Mouse (Mus musculus) intestine, embryonic 15.5 days (tissue): ENCODE measurements around the gene Slfn9. TPM values are rescaled to one million over a fixed set of nuclear protein-coding genes. Genes with fewer than 3 reads are reported as not detected.
"Not testable (repeated sequence)": the region's sequence is repeated elsewhere in the genome, so short reads cannot be mapped to it uniquely, and the experiment has no call there.

ENCODE experiments used
- ATAC-seq: fragments of 200-750 bp; cut with Nextera tagmentation; 2 replicates; pipeline ENCODE4 v1.8.0; 2017; ENCODE audit warnings: moderate TSS enrichment, moderate library complexity
- H3K27ac ChIP-seq: fragments of 300-500 bp; sonication (generic); 2 replicates; pipeline ENCODE4 v1.5.1; 2015; ENCODE audit warnings: mild to moderate bottlenecking, inconsistent platforms
- H3K27me3 ChIP-seq: fragments of 300-500 bp; sonication (generic); replicated peaks from 2 replicates; pipeline ENCODE4 v1.6.1; 2015; ENCODE audit warnings: inconsistent platforms
- H3K36me3 ChIP-seq: fragments of 300-500 bp; sonication (generic); 2 replicates; pipeline ENCODE4 v1.6.1; 2015; ENCODE audit warnings: inconsistent platforms
- H3K4me1 ChIP-seq: fragments of 300-500 bp; sonication (generic); replicated peaks from 2 replicates; pipeline ENCODE4 v1.6.1; 2015; ENCODE audit warnings: inconsistent platforms
- H3K4me2 ChIP-seq: fragments of 300-500 bp; sonication (generic); replicated peaks from 2 replicates; pipeline ENCODE4 v1.6.1; 2015; ENCODE audit warnings: mild to moderate bottlenecking, inconsistent platforms
- H3K4me3 ChIP-seq: fragments of 300-500 bp; sonication (generic); replicated peaks from 2 replicates; pipeline ENCODE4 v1.5.1; 2015; ENCODE audit warnings: inconsistent platforms
- H3K9ac ChIP-seq: fragments of 300-500 bp; sonication (generic); 2 replicates; pipeline ENCODE4 v1.6.1; 2015; ENCODE audit warnings: inconsistent platforms
- H3K9me3 ChIP-seq: fragments of 300-500 bp; sonication (generic); 2 replicates; pipeline ENCODE4 v1.6.1; 2016; ENCODE audit warnings: inconsistent platforms
- WGBS: fragments of 180-500 bp; shearing (Covaris S2); methylation state at CpG from one replicate; pipeline ENCODE4 v1.1.7; 2015; 5-methylcytosine and 5-hydroxymethylcytosine counted together
- polyA plus RNA-seq: library from polyadenylated mRNA; unstranded; fragments of >200 nt; fragmentation: Nextera tagmentation; extraction: Ambion mirVana; gene quantifications from 2 replicates; pipeline ENCODE4 v1.2.1, GENCODE M21; 2015

Slfn9 gene
- polyA plus RNA-seq, 1 experiment from 2014 or later = 19.6 TPM

DNA sequence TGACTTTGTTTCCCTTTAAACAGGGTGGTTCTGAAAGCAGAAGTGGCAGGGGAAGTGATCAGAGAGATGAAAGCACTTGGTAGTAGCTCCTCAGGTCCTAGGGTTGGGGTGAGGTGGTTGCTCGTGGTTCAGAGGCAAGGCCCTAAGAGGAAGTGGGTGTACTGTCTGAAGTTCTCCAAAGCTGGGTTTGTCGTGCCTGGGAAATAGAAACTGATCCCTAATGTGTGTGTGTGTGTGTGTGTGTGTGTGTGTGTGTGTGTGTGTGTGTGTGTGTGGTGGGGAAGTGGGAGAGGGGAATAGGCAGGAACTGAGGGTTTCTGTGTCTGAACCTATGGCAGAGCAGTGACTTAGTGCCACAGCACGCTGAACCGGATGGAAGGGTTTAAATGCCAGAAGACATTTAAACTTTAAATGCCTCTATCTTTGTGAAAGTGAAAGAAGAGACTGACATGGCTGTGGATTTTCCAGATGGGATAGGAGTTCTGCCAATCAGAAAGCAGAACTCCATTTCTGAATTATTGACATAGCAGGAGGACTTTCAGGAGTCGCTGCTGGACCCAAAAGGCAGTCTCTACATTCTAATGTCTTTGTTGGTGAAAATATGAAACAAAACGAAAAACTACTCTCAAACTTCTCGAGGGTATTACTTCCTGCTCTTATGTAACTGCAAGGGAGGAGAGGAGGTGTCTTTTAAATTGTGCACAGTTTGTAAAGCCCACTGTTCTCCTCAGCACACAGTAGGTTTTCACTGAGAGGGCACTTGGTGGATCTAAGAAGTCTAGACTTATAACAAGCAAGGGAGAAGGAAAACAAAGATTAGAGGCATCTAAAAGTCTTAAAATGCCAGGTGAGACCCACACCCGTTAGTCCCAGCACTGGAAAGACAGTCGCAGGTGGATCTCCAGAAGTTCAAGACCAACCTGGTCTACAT lies 38.8 kb downstream of the Slfn9 start:
- Histone ChIP-seq H3K4me2 (peak overlapping the region; percentile 21; the same call in 1 of the 2 replicates), H3K4me3 (0 out of 2 replicates have a peak overlapping the region, but pooled peaks have one; percentile 14), H3K4me1 (0 out of 2 replicates have a peak, but pooled peaks cover 2% of the 10 kb centered on the region), H3K27ac (no peak overlapping the region), H3K27me3 (peaks cover 25% of the 10 kb centered on the region), H3K9ac (no peak overlapping the region), H3K36me3 (no peaks in the 10 kb centered on the region), H3K9me3 (no peaks in the 10 kb centered on the region)
- 60% methylated on average over 9 of the region's 9 CpGs for WGBS
- ATAC-seq = no peak

DNA sequence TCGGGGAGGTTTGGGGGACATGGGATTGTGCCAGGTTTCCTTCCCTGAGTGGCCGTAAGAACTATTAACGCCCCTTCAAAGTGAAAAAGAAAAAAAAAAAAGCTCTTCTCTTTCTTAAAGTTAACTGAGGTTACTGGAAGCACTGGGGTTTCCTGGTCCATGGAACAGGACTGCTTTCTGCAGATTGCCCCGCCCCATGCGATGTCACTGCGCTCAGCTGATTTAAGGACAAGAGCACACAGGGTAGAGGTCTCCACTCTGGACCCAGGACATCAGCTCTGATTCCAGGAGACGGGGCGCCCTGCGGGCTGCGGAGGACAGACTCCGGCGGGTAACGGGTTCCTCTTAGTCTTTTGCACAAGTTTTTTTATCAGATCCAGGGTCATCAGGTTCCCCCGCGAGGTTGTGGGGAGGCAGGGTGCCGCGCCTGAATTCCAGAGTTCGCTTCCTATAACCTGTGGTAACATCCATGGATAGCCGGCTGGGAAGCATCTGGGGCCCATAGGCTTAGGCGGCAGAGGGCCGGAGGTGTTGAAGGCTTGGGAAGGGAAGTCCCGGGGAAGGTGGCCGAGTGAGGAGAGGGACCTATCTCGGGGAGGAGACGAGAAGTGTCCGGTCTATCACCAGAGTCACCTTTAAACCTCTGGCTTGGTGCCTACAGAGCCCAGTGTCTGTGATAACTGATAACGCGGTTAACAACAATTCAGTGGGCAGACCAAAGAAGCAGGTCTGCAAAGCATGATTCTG lies 39.6 kb downstream of the Slfn9 start:
- Histone ChIP-seq H3K4me3 (0 out of 2 replicates have a peak overlapping the region, but pooled peaks have one; percentile 14), H3K4me1 (0 out of 2 replicates have a peak, but pooled peaks cover 2% of the 10 kb centered on the region), H3K27me3 (peaks cover 25% of the 10 kb centered on the region), H3K4me2 (peak overlapping the region; percentile 21), H3K27ac (no peak overlapping the region), H3K9me3 (no peaks in the 10 kb centered on the region), H3K9ac (0 out of 2 replicates have a peak overlapping the region, but pooled peaks have one; percentile 8), H3K36me3 (no peaks in the 10 kb centered on the region)
- ATAC-seq = no peak
- 6% methylated on average over 28 of the region's 28 CpGs for WGBS

DNA sequence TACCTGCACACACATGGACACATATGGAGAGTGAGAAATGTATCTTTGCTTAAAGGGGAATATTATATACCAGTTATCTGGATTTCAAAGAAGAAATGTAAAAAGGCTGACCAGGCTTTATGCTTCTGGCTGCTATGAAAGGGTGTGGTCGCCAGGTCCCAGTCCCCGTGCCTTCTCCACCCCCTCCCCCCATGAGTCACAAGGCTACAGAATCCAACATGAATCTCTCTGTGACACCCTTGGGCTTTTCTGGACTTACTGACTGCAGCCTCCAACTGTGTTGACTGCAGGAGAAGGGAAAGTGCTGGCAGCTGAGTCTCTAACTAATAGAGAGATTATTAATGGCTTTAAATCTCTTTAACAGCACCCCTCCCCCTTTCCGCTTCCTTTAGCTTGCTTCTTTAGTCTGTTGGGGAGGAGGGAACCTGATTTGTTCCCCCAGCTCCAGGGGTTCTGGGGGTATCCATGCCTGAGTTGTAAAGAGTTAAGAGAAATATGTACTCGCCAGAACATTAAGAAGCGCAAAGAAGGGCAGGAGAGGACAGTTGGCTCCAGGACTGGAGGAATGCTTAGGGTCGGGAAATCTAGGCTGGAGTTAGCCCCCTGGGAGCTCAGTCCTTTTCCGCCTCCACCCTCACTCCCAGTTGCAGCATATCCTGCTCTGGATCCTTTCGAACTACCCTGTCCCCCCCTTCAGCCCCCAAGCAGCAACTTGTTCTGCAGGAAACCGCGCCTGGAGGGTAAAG lies 40.7 kb downstream of the Slfn9 start, which contains the start of gene Slfn5:
Slfn5 (plus strand) TSS at position 614 of the 746 bp plus-strand sequence.
- H3K4me1 ChIP-seq = 0 out of 2 replicates have a peak, but pooled peaks cover 2% of the 10 kb centered on the region
- 13% methylated on average over 10 of the region's 10 CpGs for WGBS
- 0 out of 2 replicates have a peak within 1 kb of the TSS, but pooled peaks have one; percentile 14 for H3K4me3 ChIP-seq
- no peaks in the 10 kb centered on the region for H3K9me3 ChIP-seq
- no peaks in the 10 kb centered on the region for H3K36me3 ChIP-seq
- no peak within 1 kb of the TSS for H3K27ac ChIP-seq
- H3K4me2 ChIP-seq = peak within 1 kb of the TSS; percentile 21
- no peak for ATAC-seq
- 0 out of 2 replicates have a peak within 1 kb of the TSS, but pooled peaks have one; percentile 8 for H3K9ac ChIP-seq
- peaks cover 25% of the 10 kb centered on the region for H3K27me3 ChIP-seq

- Histone ChIP-seq H3K9ac (no peak overlapping the region), H3K9me3 (no peaks in the 10 kb centered on the region), H3K36me3 (no peaks in the 10 kb centered on the region), H3K27me3 (peaks cover 25% of the 10 kb centered on the region), H3K4me3 (no peak overlapping the region), H3K27ac (no peak overlapping the region), H3K4me1 (0 out of 2 replicates have a peak, but pooled peaks cover 2% of the 10 kb centered on the region), H3K4me2 (no peak overlapping the region)
- 84% methylated on average over 9 of the region's 9 CpGs for WGBS
- ATAC-seq = no peak
These were observed 42.6 kb downstream of the Slfn9 start for GRCm38 (mm10) chr11:82949036-82949435.

DNA sequence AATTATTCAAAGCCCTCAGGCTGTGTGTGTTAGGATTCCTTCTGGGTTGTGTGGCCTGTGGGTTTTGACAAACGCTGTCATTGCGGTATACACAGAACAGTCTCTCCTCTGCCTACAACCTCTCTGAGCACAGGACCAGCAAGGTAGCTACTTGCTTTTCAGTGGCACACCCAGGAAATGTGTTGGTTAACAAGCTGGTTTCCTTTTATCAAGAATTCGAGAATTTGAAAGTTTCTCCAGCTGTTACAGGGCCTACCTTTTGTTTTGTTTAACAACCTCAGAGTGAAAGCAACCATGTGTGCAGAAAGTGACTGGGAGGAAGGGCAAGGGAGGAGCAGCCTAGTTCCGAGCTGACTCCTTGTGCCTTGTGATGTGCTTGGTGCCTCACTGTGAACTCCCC lies 44.2 kb downstream of the Slfn9 start:
- Histone ChIP-seq H3K4me1 (0 out of 2 replicates have a peak, but pooled peaks cover 2% of the 10 kb centered on the region), H3K4me3 (no peak overlapping the region), H3K27me3 (peaks cover 23% of the 10 kb centered on the region), H3K9me3 (no peaks in the 10 kb centered on the region), H3K9ac (no peak overlapping the region), H3K36me3 (no peaks in the 10 kb centered on the region), H3K27ac (no peak overlapping the region), H3K4me2 (no peak overlapping the region)
- 49% methylated on average over 4 of the region's 4 CpGs for WGBS
- ATAC-seq = no peak

DNA sequence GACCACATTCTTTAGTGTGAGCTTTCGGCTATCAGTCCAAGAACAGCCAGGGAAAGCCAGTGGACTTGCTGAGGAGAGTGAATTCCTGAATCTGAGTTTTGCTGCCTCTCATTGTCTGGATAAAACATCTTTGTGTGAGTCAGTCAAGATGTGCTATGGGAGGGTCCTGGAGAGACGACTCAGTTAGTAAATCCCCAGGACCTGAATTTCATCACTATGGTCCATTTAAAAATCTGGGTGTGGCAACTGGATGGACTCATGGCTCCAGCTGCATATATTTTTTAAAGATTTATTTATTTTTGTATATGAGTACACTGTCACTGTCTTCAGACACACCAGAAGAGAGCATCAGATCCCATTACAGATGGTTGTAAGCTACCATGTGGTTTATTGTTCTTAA lies 46.0 kb downstream of the Slfn9 start:
- H3K27ac ChIP-seq = no peak overlapping the region
- no peaks in the 10 kb centered on the region for H3K36me3 ChIP-seq
- H3K4me2 ChIP-seq = no peak overlapping the region
- H3K4me1 ChIP-seq = no peaks in the 10 kb centered on the region
- no peak overlapping the region for H3K4me3 ChIP-seq
- no peak overlapping the region for H3K9ac ChIP-seq
- ATAC-seq = no peak
- H3K27me3 ChIP-seq = peaks cover 7% of the 10 kb centered on the region
- WGBS = 42% methylated on average over 2 of the region's 2 CpGs
- H3K9me3 ChIP-seq = no peaks in the 10 kb centered on the region

- Histone ChIP-seq H3K36me3 (no peaks in the 10 kb centered on the region), H3K27me3 (0 out of 2 replicates have a peak, but pooled peaks cover 2% of the 10 kb centered on the region), H3K9ac (no peak overlapping the region), H3K4me2 (no peak overlapping the region), H3K4me3 (no peak overlapping the region), H3K27ac (no peak overlapping the region), H3K9me3 (no peaks in the 10 kb centered on the region), H3K4me1 (no peaks in the 10 kb centered on the region)
- no peak for ATAC-seq
- 48% methylated on average over 6 of the region's 6 CpGs for WGBS
These were observed 48.3 kb downstream of the Slfn9 start for GRCm38 (mm10) chr11:82943336-82943735.

GRCm38 (mm10) chr11:82933186-82933585 lies 58.4 kb downstream of the Slfn9 start:
- ATAC-seq = no peak
- peaks cover 54% of the 10 kb centered on the region for H3K27me3 ChIP-seq

GRCm38 (mm10) chr11:82931671-82932450 lies 59.8 kb downstream of the Slfn9 start:
- Histone ChIP-seq H3K9ac (peak overlapping the region; percentile 44; the same call in 1 of the 2 replicates), H3K27me3 (peaks cover 53% of the 10 kb centered on the region), H3K4me3 (peak overlapping the region; percentile 46), H3K4me2 (peak overlapping the region; percentile 94)
- H3K36me3 ChIP-seq, H3K4me1 ChIP-seq, ATAC-seq, H3K9me3 ChIP-seq, H3K27ac ChIP-seq: not testable (repeated sequence)
- under 1% methylated on average over 93 of the region's 119 CpGs for WGBS

More at GRCm38 (mm10) chr11:82933186-82933585, 58.4 kb downstream of the Slfn9 start:
- Histone ChIP-seq H3K4me3 (peak overlapping the region; percentile 46), H3K9me3 (no peaks in the 10 kb centered on the region), H3K4me2 (peak overlapping the region; percentile 94), H3K36me3 (no peaks in the 10 kb centered on the region), H3K4me1 (peaks cover 7% of the 10 kb centered on the region; the same call in 1 of the 2 replicates), H3K27ac (no peak overlapping the region), H3K9ac (peak overlapping the region; percentile 20; the same call in 1 of the 2 replicates)
- WGBS = 1% methylated on average over 29 of the region's 29 CpGs

GRCm38 (mm10) chr11:82931161-82931560 lies 60.5 kb downstream of the Slfn9 start:
- H3K4me1 ChIP-seq, H3K36me3 ChIP-seq, ATAC-seq, H3K9me3 ChIP-seq, H3K27ac ChIP-seq: not testable (repeated sequence)
- peak overlapping the region; percentile 94 for H3K4me2 ChIP-seq
- WGBS = under 1% methylated on average over 61 of the region's 63 CpGs
- peak overlapping the region; percentile 44; the same call in 1 of the 2 replicates for H3K9ac ChIP-seq
- peak overlapping the region; percentile 46 for H3K4me3 ChIP-seq
- H3K27me3 ChIP-seq = peaks cover 52% of the 10 kb centered on the region
